Comparison of ENCODE assay signal across 16 mouse cellular contexts in genomic region chr8:122312553-122312952, GRCm38 (mm10). TPM values are rescaled to one million over a fixed set of nuclear protein-coding genes. Genes with fewer than 3 reads are reported as not detected.
DNase-seq lines count a peak whose midpoint lies in the region; ATAC-seq and TF ChIP-seq lines count a peak whose summit lies in the region.
"Had no signal": no experiment of that assay in that cellular context is flagged by ENCODE, and none has a peak within 500 bp of the region (broad histone marks: within the 10 kb centered on the region; RNA-seq: fewer than 3 reads in every experiment).

No protein-coding gene starts in this region.

- peak overlapping the region; percentile 80 for H3K27ac ChIP-seq in heart, embryonic 12.5 days (ENCODE audit: poor library complexity, severe bottlenecking)
- H3K27ac ChIP-seq in MEL (ENCODE audit: control insufficient read depth, low read depth, low read length), result peak overlapping the region; percentile 87
- H3K27ac ChIP-seq in heart, embryonic 15.5 days, result peak overlapping the region; percentile 46
- H3K27ac ChIP-seq in liver, embryonic 16.5 days (ENCODE audit: low read length), result peak overlapping the region; percentile 97

- H3K4me3 ChIP-seq in heart, embryonic 12.5 days, result no peak overlapping the region
- H3K4me3 ChIP-seq in MEL (ENCODE audit: control insufficient read depth in 1 of 2, insufficient read depth in 1 of 2, low read depth in 2 of 2, low read length in 2 of 2), result no peak overlapping the region
- H3K4me3 ChIP-seq in heart, embryonic 15.5 days, result no peak overlapping the region
- H3K4me3 ChIP-seq in liver, embryonic 16.5 days (ENCODE audit: low read depth, low read length), result no peak overlapping the region

- H3K9ac ChIP-seq in heart, embryonic 12.5 days, result peak overlapping the region; percentile 21; the same call in 1 of the 2 replicates
- peak overlapping the region; percentile 7 for H3K9ac ChIP-seq in MEL (ENCODE audit: control insufficient read depth, low read depth, low read length, poor library complexity, severe bottlenecking)
- 0 out of 2 replicates have a peak overlapping the region, but pooled peaks have one; percentile 11 for H3K9ac ChIP-seq in heart, embryonic 15.5 days
- H3K9ac ChIP-seq in liver, embryonic 16.5 days (ENCODE audit: low read depth, low read length), result peak overlapping the region; percentile 68

- peaks cover 79% of the 10 kb centered on the region for H3K36me3 ChIP-seq in heart, embryonic 12.5 days
- peaks cover 28 to 72% of the 10 kb centered on the region in 2 experiments for H3K36me3 ChIP-seq in MEL (ENCODE audit: control insufficient read depth in 1 of 2, insufficient read depth in 2 of 2, low read length in 2 of 2)
- H3K36me3 ChIP-seq in heart, embryonic 15.5 days, result peaks cover 18% of the 10 kb centered on the region
- peaks cover 54% of the 10 kb centered on the region for H3K36me3 ChIP-seq in liver, embryonic 16.5 days (ENCODE audit: control insufficient read depth, insufficient read depth)

- no peak for DNase-seq in heart, postnatal 25 days (ENCODE audit: low spot score)
- no peak for DNase-seq in MEL (ENCODE audit: low read depth, low spot score)
- no peak for DNase-seq in urinary bladder, postnatal 25 days (ENCODE audit: low spot score)
- DNase-seq: adrenal gland, postnatal 10 days; kidney, adult 11 months; lung, adult 18-20 months; right cerebral cortex, postnatal 25 days; thymus, postnatal 36 days had no signal

- TF ChIP-seq POLR2A in MEL (IDR thresholded peaks at IDR 0.05; ENCODE audit: control insufficient read depth in 1 of 2, insufficient read depth in 1 of 2, low read depth in 1 of 2, low read length in 2 of 2, poor library complexity in 1 of 2), result no peak; a peak in 1 of 4 replicates

- no peak for TF ChIP-seq EP300 in MEL (IDR thresholded peaks at IDR 0.05; ENCODE audit: low read depth in 1 of 2, low read length in 2 of 2)

- no peak for TF ChIP-seq RAD21 in MEL (IDR thresholded peaks at IDR 0.05; ENCODE audit: low read depth, low read length)

- no peaks in the 10 kb centered on the region for H3K9me3 ChIP-seq in heart, embryonic 12.5 days (replicated peaks)
- no peaks in the 10 kb centered on the region for H3K9me3 ChIP-seq in MEL (replicated peaks; ENCODE audit: insufficient read depth, low read length)
- no peaks in the 10 kb centered on the region for H3K9me3 ChIP-seq in heart, embryonic 15.5 days (replicated peaks)
- no peaks in the 10 kb centered on the region for H3K9me3 ChIP-seq in liver, embryonic 16.5 days (replicated peaks; ENCODE audit: control insufficient read depth, low read length)

- H3K27me3 ChIP-seq in heart, embryonic 12.5 days (replicated peaks), result no peaks in the 10 kb centered on the region
- no peaks in the 10 kb centered on the region for H3K27me3 ChIP-seq in MEL (ENCODE audit: control insufficient read depth in 1 of 2, insufficient read depth in 2 of 2, low read length in 2 of 2)
- no peaks in the 10 kb centered on the region for H3K27me3 ChIP-seq in heart, embryonic 15.5 days
- H3K27me3 ChIP-seq in liver, embryonic 16.5 days (ENCODE audit: control insufficient read depth, insufficient read depth, low read depth, low read length), result no peaks in the 10 kb centered on the region
- H3K27me3 ChIP-seq: CH12.LX had no signal

- TF ChIP-seq CTCF in MEL (IDR thresholded peaks at IDR 0.05 in 2 of 3, conservative IDR thresholded peaks at IDR 0.05 in 1 of 3; ENCODE audit: control insufficient read depth in 1 of 3, insufficient read depth in 1 of 3, low read depth in 2 of 3, low read length in 3 of 3, poor library complexity in 1 of 3, severe bottlenecking in 1 of 3), result no peak

- WGBS in heart, embryonic 12.5 days, result 60% methylated on average over 2 of the region's 2 CpGs
- WGBS in heart, embryonic 15.5 days, result 72% methylated on average over 2 of the region's 2 CpGs
- WGBS in liver, embryonic 16.5 days (ENCODE audit: insufficient replicate concordance), result 42% methylated on average over 2 of the region's 2 CpGs

- H3K4me1 ChIP-seq in heart, embryonic 12.5 days (replicated peaks), result peaks cover 100% of the 10 kb centered on the region
- H3K4me1 ChIP-seq in MEL (ENCODE audit: control insufficient read depth in 1 of 2, insufficient read depth in 2 of 2, low read length in 2 of 2), result peaks cover 34 to 77% of the 10 kb centered on the region in 2 experiments
- H3K4me1 ChIP-seq in heart, embryonic 15.5 days (replicated peaks), result peaks cover 89% of the 10 kb centered on the region
- peaks cover 100% of the 10 kb centered on the region for H3K4me1 ChIP-seq in liver, embryonic 16.5 days (ENCODE audit: control insufficient read depth, low read depth, low read length)

- peak overlapping the region; percentile 28 for H3K4me2 ChIP-seq in heart, embryonic 12.5 days
- no peak overlapping the region for H3K4me2 ChIP-seq in heart, embryonic 15.5 days
- peak overlapping the region; percentile 36 for H3K4me2 ChIP-seq in liver, embryonic 16.5 days (ENCODE audit: low read depth, low read length)

- no peak for ATAC-seq in heart, embryonic 12.5 days (ENCODE audit: insufficient number of reproducible peaks, low FRiP score)
- no peak for ATAC-seq in heart, embryonic 15.5 days (replicated peaks; ENCODE audit: insufficient number of reproducible peaks, insufficient read depth, low FRiP score, low read depth)
- no peak for ATAC-seq in liver, embryonic 16.5 days (ENCODE audit: low read depth)
- ATAC-seq in CD4-positive, CD25-positive, alpha-beta regulatory T cell, adult 4 months, result no peak

- peaks cover 10% of the 10 kb centered on the region for H3K79me2 ChIP-seq in MEL (ENCODE audit: control insufficient read depth, insufficient read depth, low read length, poor library complexity)

- intact Hi-C loops in heart, postnatal 25 days (cut with DNase I), result loop anchor here (2.0 kb wide), 1 partner anchor 28 kb away; no protein-coding TSS in a partner anchor

TF ChIP-seq in MEL, 35 proteins besides CTCF, POLR2A, EP300 and RAD21:
- no peak for TF ChIP-seq USF1 (IDR thresholded peaks at IDR 0.05; ENCODE audit: low read depth, low read length)
- TF ChIP-seq RCOR1 (IDR thresholded peaks at IDR 0.05; ENCODE audit: low read depth, low read length), result no peak
- TF ChIP-seq TAL1 (IDR thresholded peaks at IDR 0.05; ENCODE audit: low read length), result no peak
- TF ChIP-seq MYC (IDR thresholded peaks at IDR 0.05; ENCODE audit: low read depth, low read length), result no peak
- no peak for TF ChIP-seq ZNF384 (IDR thresholded peaks at IDR 0.05; ENCODE audit: low read depth, low read length)
- TF ChIP-seq ZMIZ1 (IDR thresholded peaks at IDR 0.05; ENCODE audit: low read depth, low read length), result no peak
TF ChIP-seq in MEL: peak in this region for 0.

RNA-seq across cellular contexts. Expression of gene Zfpm1, which starts 30.6 kb away (rescaled TPM):
- 8.0 and 9.2 TPM in 2 replicates for polyA plus RNA-seq in heart, embryonic 12.5 days (2016; fragmentation: Nextera tagmentation; extraction: Ambion mirVana)
- total RNA-seq in heart, postnatal 25 days (2021), result 10 to 100 TPM; 21.3 to 22.6 TPM
- total RNA-seq in MEL (2012; rRNA removed), result 104 and 133 TPM in 2 replicates
- polyA plus RNA-seq in MEL (2012; ENCODE audit: insufficient read depth in 1 of 2, insufficient read length in 2 of 2, low read depth in 1 of 2, low replicate concordance in 2 of 2, missing spikeins in 1 of 2), result 100 to 1,000 TPM; 260 to 343 TPM
- polyA plus RNA-seq in heart, embryonic 15.5 days (2015; fragmentation: Nextera tagmentation; extraction: Ambion mirVana), result 3.8 and 3.9 TPM in 2 replicates
- polyA plus RNA-seq in liver, embryonic 16.5 days (2015; fragmentation: Nextera tagmentation; extraction: Ambion mirVana), result 6.8 and 8.1 TPM in 2 replicates
- under 1 TPM; 0.46 to 0.82 TPM for polyA plus RNA-seq in CD4-positive, CD25-positive, alpha-beta regulatory T cell, adult 4 months (2017; shearing (Covaris generic))

RNA-seq across cellular contexts. Expression of gene Trhr2, which starts 48.0 kb away (rescaled TPM):
- polyA plus RNA-seq in heart, embryonic 12.5 days (2016; fragmentation: Nextera tagmentation; extraction: Ambion mirVana), result not detected in 2 replicates
- total RNA-seq in heart, postnatal 25 days (2021), result not detected
- 0.12 TPM in 1 of 2 replicates, not detected in the other for total RNA-seq in MEL (2012; rRNA removed)
- under 1 TPM in 1 of 2 experiments, not detected in 1; 0.07 TPM for polyA plus RNA-seq in MEL (2012; ENCODE audit: insufficient read depth in 1 of 2, insufficient read length in 2 of 2, low read depth in 1 of 2, low replicate concordance in 2 of 2, missing spikeins in 1 of 2)
- polyA plus RNA-seq in heart, embryonic 15.5 days (2015; fragmentation: Nextera tagmentation; extraction: Ambion mirVana), result not detected in 2 replicates
- polyA plus RNA-seq in liver, embryonic 16.5 days (2015; fragmentation: Nextera tagmentation; extraction: Ambion mirVana), result not detected in 2 replicates
- polyA plus RNA-seq in CD4-positive, CD25-positive, alpha-beta regulatory T cell, adult 4 months (2017; shearing (Covaris generic)), result not detected
- total RNA-seq: adrenal gland, postnatal 10 days; hematopoietic stem cell, adult 5-6 weeks; megakaryocyte-erythroid progenitor cell, adult 5-6 weeks had no signal
- polyA plus RNA-seq: embryonic facial prominence, embryonic 14.5 days had no signal

Comparison
In these comparisons a context has a peak if more than half of its experiments do, and no peak if none do; other contexts are left out.
1. H3K27ac ChIP-seq: peak in every context shown above with its lines; median percentile 97 in liver, embryonic 16.5 days; 87 in MEL; 80 in heart, embryonic 12.5 days; 46 in heart, embryonic 15.5 days.
2. H3K9ac ChIP-seq: peak in every context shown above with its lines; median percentile 68 in liver, embryonic 16.5 days; 21 in heart, embryonic 12.5 days; 11 in heart, embryonic 15.5 days; 7 in MEL.
3. RNA of gene Zfpm1, which starts 30.6 kb away (polyA plus RNA-seq): 260 to 343 TPM in MEL; 6.8 to 8.1 TPM in liver, embryonic 16.5 days, 8.0 to 9.2 TPM in heart, embryonic 12.5 days, 3.8 to 3.9 TPM in heart, embryonic 15.5 days and 0.46 to 0.82 TPM in CD4-positive, CD25-positive, alpha-beta regulatory T cell, adult 4 months; every median in the first group is over 10 times any median in the second.